Mouse (Mus musculus) embryonic fibroblast, embryonic 13.5 days (primary cell): ENCODE measurements around the gene Kcnn3. TPM values are rescaled to one million over a fixed set of nuclear protein-coding genes. Genes with fewer than 3 reads are reported as not detected.

Experiments used
- H3K27ac ChIP-seq: 2 replicates; pipeline ENCODE4 v1.5.1; 2012; ENCODE audit warnings: low read length, control low read depth, inconsistent platforms; ENCODE audit not compliant: insufficient read depth
- H3K4me1 ChIP-seq: 2 replicates; pipeline ENCODE4 v1.6.1; 2011; ENCODE audit warnings: low read length; ENCODE audit not compliant: control insufficient read depth, insufficient read depth
- H3K4me3 ChIP-seq: 2 replicates; pipeline ENCODE4 v1.5.1; 2011; ENCODE audit warnings: mild to moderate bottlenecking, control low read depth, low read length; ENCODE audit not compliant: insufficient read depth
- CTCF ChIP-seq: IDR thresholded peaks from 2 replicates; pipeline ENCODE4 v1.5.1; 2011; ENCODE audit warnings: mild to moderate bottlenecking, control low read depth, low read length, moderate library complexity, borderline replicate concordance; ENCODE audit not compliant: insufficient read depth
- POLR2A ChIP-seq: IDR thresholded peaks from 2 replicates; pipeline ENCODE4 v1.6.1; 2011; ENCODE audit warnings: low read depth, mild to moderate bottlenecking, control low read depth, low read length, moderate library complexity
- polyA plus RNA-seq: library from polyadenylated mRNA; stranded (reverse); fragments of >200 nt; gene quantifications from 2 replicates; pipeline ENCODE4 v1.2.4, GENCODE M21; 2011; ENCODE audit warnings: low read depth; ENCODE audit not compliant: missing spikeins, insufficient read length

Gene Kcnn3
- polyA plus RNA-seq, 1 experiment: 1.6 TPM

GRCm38 (mm10) chr3:89649890-89650289 lies 129.9 kb downstream of the Kcnn3 start:
- TF ChIP-seq CTCF (no peak), POLR2A (no peak)
- no peak overlapping the region for H3K27ac ChIP-seq
- no peak overlapping the region for H3K4me3 ChIP-seq
- H3K4me1 ChIP-seq: peaks cover 3% of the 10 kb centered on the region; the same call in 1 of the 2 replicates

GRCm38 (mm10) chr3:89653231-89653954 lies 133.4 kb downstream of the Kcnn3 start:
- H3K27ac ChIP-seq: no peak overlapping the region
- H3K4me3 ChIP-seq: no peak overlapping the region
- H3K4me1 ChIP-seq: no peaks in the 10 kb centered on the region
- TF ChIP-seq CTCF: no peak
- no peak for TF ChIP-seq POLR2A

DNA sequence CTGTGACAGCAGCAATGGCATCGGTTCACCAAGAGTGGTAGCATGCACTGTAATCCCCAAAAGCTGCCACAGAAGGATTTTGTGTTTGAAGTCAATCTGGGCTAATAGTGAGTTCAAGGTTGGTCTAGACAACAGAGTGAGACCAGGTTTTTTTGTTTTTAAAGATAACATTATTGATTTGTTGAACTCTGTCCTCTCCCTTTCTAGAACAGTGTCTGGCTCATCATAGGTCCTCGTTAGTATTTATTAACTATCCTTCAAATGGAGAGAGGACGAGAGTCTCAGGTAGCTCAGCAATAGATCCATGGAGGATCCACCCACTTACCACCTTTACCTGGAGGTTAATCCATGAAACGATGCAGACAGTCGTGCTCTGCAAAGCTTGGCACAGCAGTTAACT lies 137.1 kb downstream of the Kcnn3 start:
- H3K27ac ChIP-seq: no peak overlapping the region
- TF ChIP-seq CTCF: no peak
- no peak for TF ChIP-seq POLR2A
- H3K4me1 ChIP-seq: no peaks in the 10 kb centered on the region
- no peak overlapping the region for H3K4me3 ChIP-seq

- Histone ChIP-seq H3K4me3 (no peak overlapping the region), H3K4me1 (no peaks in the 10 kb centered on the region), H3K27ac (no peak overlapping the region)
- TF ChIP-seq CTCF (no peak), POLR2A (no peak)
These were observed 138.5 kb downstream of the Kcnn3 start for GRCm38 (mm10) chr3:89658457-89658856.

- no peak for TF ChIP-seq POLR2A
- TF ChIP-seq CTCF: no peak
- no peak overlapping the region for H3K27ac ChIP-seq
- H3K4me1 ChIP-seq: no peaks in the 10 kb centered on the region
- H3K4me3 ChIP-seq: no peak overlapping the region
These were observed 140.1 kb downstream of the Kcnn3 start for GRCm38 (mm10) chr3:89659938-89660620.

GRCm38 (mm10) chr3:89664808-89665207 lies 144.8 kb downstream of the Kcnn3 start:
- Histone ChIP-seq H3K4me1 (no peaks in the 10 kb centered on the region), H3K4me3 (no peak overlapping the region), H3K27ac (no peak overlapping the region)
- TF ChIP-seq POLR2A (no peak), CTCF (no peak)

GRCm38 (mm10) chr3:89667131-89667530 lies 147.2 kb downstream of the Kcnn3 start:
- Histone ChIP-seq H3K4me3 (no peak overlapping the region), H3K4me1 (no peaks in the 10 kb centered on the region), H3K27ac (no peak overlapping the region)
- TF ChIP-seq POLR2A: no peak

GRCm38 (mm10) chr3:89671334-89671733 lies 151.4 kb downstream of the Kcnn3 start:
- TF ChIP-seq POLR2A (no peak), CTCF (no peak)
- no peak overlapping the region for H3K27ac ChIP-seq
- no peaks in the 10 kb centered on the region for H3K4me1 ChIP-seq
- no peak overlapping the region for H3K4me3 ChIP-seq

GRCm38 (mm10) chr3:89672573-89673317 lies 152.8 kb downstream of the Kcnn3 start:
- Histone ChIP-seq H3K27ac (no peak overlapping the region), H3K4me1 (no peaks in the 10 kb centered on the region), H3K4me3 (no peak overlapping the region)
- TF ChIP-seq CTCF (no peak), POLR2A (no peak)

GRCm38 (mm10) chr3:89677617-89678016 lies 157.7 kb downstream of the Kcnn3 start:
- Histone ChIP-seq H3K4me1 (no peaks in the 10 kb centered on the region), H3K27ac (no peak overlapping the region), H3K4me3 (no peak overlapping the region)
- TF ChIP-seq POLR2A (no peak), CTCF (no peak)
